Mouse (Mus musculus): Measurements from ENCODE around the gene Tcf19. TPM values are rescaled to one million over a fixed set of nuclear protein-coding genes. Genes with fewer than 3 reads are reported as not detected.
"Not testable (repeated sequence)": the region's sequence is repeated elsewhere in the genome, so short reads cannot be mapped to it uniquely, and the experiment has no call there.

The Tcf19 gene
- polyA plus RNA-seq, 1 experiment, result 11.5 TPM

DNA sequence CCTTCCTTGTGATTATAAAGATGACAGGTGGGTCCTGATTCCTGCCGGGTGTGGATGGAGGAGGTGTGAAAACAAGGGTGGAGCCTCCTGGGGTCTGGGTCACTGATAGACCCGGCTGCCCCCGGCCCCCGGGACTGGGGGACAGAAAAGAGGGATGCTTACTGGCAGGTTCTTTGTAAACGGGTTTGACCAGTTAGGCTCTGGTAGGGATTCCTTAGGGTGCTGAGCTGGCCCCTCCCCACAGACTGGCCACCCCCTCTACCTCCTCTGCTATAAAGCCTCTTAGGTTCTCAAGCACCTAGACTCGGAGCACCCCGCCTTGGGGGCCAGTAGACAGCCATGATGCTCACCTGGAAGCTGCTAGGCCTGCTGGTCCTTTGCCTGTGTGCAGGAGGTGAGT, 16.3 kb upstream of the Tcf19 start, which contains the start of gene Psors1c2:
TSS of gene Psors1c2 (plus strand) at position 301 of the 400 bp plus-strand sequence.
- DNase-seq (ENCODE audit: low spot score), result no peak

- no peak for DNase-seq (ENCODE audit: low spot score)
Observed at GRCm38 (mm10) chr17:35532360-35532759, 15.7 kb upstream of the Tcf19 start.

DNA sequence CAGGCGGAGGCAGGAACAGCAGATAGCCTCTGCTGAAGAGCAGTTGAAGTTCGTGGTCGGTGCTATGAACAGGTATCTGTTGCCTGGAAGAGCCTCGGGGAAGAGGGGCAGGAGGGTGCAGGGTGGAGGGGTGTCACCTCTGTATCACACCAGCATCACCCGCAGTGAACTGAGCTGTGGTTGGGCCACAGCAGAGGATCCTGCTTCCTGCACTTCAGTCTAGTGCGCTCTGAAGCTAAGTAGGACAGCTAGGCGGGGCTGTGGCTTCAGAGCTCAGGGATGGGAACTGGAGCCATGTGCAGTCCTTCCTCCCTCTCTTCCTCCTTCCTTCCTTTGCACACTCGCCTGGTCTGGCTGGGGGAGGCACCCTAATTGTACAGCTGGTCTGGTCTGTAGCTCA, 10.0 kb upstream of the Tcf19 start:
- no peak for DNase-seq (ENCODE audit: low spot score)

GRCm38 (mm10) chr17:35524354-35524753, 7.7 kb upstream of the Tcf19 start:
- no peak for DNase-seq (ENCODE audit: low spot score)

DNA sequence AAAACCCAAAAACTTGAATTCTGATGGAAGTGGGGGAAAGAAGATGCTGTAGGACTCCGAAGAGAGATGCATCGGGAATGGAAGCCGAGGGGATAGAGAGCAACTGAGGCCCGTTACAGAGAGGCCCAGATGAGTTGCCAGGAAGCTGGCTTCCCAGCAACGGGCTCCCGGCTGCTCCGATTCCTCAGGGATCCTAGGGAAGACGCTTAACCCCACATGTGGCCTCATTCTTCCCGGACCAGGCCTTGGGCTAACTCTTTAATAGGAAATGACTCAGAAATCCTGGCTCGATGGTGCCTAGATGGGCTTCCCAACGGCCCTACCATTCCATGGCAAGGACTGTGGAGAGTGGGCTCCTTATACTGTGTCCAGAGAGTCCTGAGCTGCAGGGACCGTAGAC, 902 bp upstream of the Tcf19 start:
- no peak for DNase-seq (ENCODE audit: low spot score)

- DNase-seq (ENCODE audit: low spot score), result no peak
Observed at GRCm38 (mm10) chr17:35515911-35516640, 548 bp downstream of the Tcf19 start.

GRCm38 (mm10) chr17:35514756-35515155, 1.9 kb downstream of the Tcf19 start:
- DNase-seq (ENCODE audit: low spot score), result no peak

- DNase-seq (ENCODE audit: low spot score), result no peak
Observed at GRCm38 (mm10) chr17:35513886-35514285, 2.7 kb downstream of the Tcf19 start.

GRCm38 (mm10) chr17:35512916-35513626, 3.6 kb downstream of the Tcf19 start:
- no peak for DNase-seq (ENCODE audit: low spot score)

- no peak for DNase-seq (ENCODE audit: low spot score)
Observed at GRCm38 (mm10) chr17:35509284-35509683, 7.3 kb downstream of the Tcf19 start.

DNA sequence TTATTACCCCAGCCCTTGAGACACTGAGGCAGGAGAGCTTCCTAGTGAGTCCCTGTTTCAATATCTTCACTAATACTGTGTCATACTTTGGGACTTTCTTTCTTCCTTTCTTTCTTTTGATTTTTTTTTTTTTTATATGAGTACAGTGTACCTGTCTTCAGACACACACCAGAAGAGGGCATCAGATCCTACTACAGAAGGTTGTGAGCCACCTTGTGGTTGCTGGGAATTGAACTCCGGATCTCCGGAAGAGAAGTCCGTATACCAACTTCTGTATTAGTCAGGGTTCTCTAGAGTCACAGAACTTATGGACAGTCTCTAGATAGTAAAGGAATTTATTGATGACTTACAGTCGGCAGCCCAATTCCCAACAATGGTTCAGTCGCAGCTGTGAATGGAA, 8.3 kb downstream of the Tcf19 start:
- not testable (repeated sequence) for DNase-seq (ENCODE audit: low spot score)

DNA sequence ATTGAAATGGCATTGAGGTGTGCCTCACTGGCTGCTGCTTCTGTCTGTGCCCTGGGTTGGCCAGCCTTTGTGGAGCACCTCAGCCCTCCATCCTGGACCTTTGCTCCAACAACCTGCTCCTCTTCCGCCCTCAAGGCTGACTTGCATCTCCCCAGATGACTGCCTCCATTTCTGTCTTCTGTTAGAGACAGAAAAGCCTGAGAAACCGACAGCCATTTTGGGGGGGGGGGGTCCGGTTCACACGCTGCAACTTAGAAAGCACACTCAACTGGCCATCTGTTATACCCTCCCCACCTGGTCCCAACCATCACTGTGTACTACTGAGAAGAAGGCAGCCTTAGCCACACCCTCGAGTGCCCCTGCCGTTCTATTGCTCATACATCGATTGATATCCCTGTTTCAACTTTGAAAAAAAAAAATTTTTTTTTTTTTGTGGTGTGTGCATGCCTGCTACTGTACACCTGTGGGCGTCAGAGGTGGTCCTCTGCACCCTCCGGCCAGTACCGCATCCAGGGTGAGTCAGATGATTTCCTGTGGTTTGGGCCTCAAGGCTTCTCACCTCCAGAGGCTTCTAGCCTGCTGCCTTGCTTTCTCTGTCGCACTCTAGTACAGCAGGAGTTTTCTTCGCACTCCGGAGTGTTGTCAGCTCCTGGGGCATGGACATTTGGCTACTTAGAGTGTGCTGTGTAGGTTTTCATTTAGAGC, 8.9 kb downstream of the Tcf19 start:
- DNase-seq (ENCODE audit: low spot score), result no peak

- no peak for DNase-seq (ENCODE audit: low spot score)
Observed at GRCm38 (mm10) chr17:35506881-35507280, 9.7 kb downstream of the Tcf19 start.

- no peak for DNase-seq (ENCODE audit: low spot score)
Observed at GRCm38 (mm10) chr17:35505776-35506175, 10.8 kb downstream of the Tcf19 start, which contains the start of gene Pou5f1. Gene Pou5f1, plus strand, starts transcription at chr17:35506018.

DNA sequence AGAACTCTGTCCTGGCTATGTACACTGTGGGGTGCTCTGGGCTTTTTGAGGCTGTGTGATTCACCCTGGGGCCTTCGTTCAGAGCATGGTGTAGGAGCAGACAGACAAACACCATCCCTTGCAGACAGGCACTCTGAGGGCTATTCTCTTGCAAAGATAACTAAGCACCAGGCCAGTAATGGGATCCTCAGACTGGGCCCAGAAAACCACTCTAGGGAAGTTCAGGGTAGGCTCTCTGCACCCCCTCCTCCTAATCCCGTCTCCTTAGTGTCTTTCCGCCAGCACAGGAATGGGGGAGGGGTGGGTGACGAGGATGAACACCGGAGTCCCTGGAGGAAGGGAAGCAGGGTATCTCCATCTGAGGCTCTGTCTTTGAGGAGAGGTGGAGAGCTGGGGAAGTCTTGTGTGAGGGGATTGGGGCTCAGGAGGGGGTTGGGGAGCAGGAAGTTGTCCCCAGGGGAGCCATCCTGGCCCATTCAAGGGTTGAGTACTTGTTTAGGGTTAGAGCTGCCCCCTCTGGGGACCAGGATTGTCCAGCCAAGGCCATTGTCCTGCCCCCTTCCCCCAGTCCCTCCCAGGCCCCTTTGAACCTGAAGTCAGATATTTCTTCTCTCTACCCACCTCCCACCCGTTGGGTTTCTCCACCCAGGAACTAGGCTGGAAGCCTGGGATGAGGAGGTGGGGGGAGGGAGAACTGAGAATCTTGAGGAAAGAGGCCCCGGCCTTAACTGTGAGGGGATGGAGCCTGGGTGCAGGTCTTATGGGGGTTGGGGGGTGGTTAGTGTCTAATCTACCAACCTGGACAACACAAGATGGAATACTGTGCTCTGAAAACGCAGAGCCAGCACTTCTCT, 11.8 kb downstream of the Tcf19 start:
- DNase-seq (ENCODE audit: low spot score), result no peak

DNA sequence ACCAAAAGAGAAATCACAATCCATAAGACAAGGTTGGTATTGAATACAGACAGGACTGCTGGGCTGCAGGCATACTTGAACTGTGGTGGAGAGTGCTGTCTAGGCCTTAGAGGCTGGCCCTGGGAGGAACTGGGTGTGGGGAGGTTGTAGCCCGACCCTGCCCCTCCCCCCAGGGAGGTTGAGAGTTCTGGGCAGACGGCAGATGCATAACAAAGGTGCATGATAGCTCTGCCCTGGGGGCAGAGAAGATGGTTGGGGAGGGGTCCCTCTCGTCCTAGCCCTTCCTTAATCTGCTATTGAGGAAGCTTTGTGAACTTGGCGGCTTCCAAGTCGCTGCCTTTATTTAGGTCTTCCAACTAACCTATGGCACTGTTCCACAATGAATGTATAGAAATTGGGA, 12.8 kb downstream of the Tcf19 start:
- no peak for DNase-seq (ENCODE audit: low spot score)

DNA sequence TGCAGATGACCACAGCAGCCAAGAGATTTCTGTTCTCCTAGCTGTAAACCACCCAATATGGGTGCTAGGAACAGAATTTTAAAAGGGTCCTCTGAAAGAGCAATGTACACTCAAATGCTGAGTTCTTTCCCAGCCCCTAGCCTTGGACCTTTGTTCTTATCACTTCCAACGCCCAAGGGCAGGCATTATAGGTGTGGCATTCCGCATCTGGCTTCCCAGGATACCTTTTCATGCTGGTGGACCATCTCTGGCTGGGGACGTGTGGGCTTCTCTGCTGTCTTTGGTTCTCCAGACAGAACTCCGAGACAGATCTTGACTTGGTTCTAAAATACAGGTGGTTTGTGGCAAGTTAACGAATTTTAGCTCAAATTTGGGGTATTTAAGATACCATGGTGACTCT, 13.9 kb downstream of the Tcf19 start:
- DNase-seq (ENCODE audit: low spot score), result no peak

GRCm38 (mm10) chr17:35502226-35502625, 14.4 kb downstream of the Tcf19 start:
- no peak for DNase-seq (ENCODE audit: low spot score)

GRCm38 (mm10) chr17:35497124-35497523, 19.5 kb downstream of the Tcf19 start:
- DNase-seq (ENCODE audit: low spot score), result no peak

DNA sequence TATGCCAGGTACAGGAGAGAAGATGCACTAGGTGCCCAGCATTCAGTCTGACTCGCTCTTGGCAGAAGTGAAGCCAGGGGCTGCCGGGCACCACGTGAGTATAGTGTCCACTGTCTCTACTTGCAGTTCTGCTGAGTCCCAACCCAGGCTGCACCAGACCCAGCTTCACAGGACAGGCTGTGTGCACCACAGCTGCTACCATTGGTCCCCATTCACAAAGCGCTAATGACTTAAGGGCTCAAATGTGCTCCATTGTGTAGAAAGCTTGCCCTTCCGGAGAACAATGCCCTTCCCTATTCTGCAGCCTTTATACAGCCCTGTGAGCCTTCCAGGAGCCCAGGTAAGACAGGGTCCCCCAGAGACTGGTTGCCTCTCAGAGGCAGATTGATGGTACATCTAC, 26.3 kb downstream of the Tcf19 start:
- DNase-seq (ENCODE audit: low spot score), result no peak

GRCm38 (mm10) chr17:35488041-35488440, 28.6 kb downstream of the Tcf19 start:
- no peak for DNase-seq (ENCODE audit: low spot score)

- DNase-seq (ENCODE audit: low spot score), result no peak
Observed at GRCm38 (mm10) chr17:35486726-35487125, 29.9 kb downstream of the Tcf19 start.

All from urinary bladder, adult 2 months (tissue).